Mouse (Mus musculus): Measurements from ENCODE around the gene Nln.

- TF ChIP-seq CTCF (IDR thresholded peaks at IDR 0.05; ENCODE audit: low read depth, low read length) (no peak), POLR2A (IDR thresholded peaks at IDR 0.05; ENCODE audit: insufficient read depth, low read length) (no peak), EP300 (IDR thresholded peaks at IDR 0.05; ENCODE audit: insufficient read depth, low read depth, low read length) (no peak)
Observed at GRCm38 (mm10) chr13:104059536-104059935, 49.9 kb downstream of the Nln start.

Data from ES-Bruce4 (cell line).